Mouse (Mus musculus): ENCODE results near the gene Ahrr. TPM values are rescaled to one million over a fixed set of nuclear protein-coding genes. Genes with fewer than 3 reads are reported as not detected.

Gene Ahrr
- polyA plus RNA-seq, 1 experiment from 2014 or later, result 0.96 TPM

- Histone ChIP-seq H3K4me2 (ENCODE audit: low read depth, severe bottlenecking) (peak overlapping the region; percentile 72), H3K4me1 (ENCODE audit: control insufficient read depth, insufficient read depth, low read length) (no peaks in the 10 kb centered on the region), H3K9me3 (ENCODE audit: control insufficient read depth, low read length) (no peaks in the 10 kb centered on the region), H3K36me3 (ENCODE audit: control insufficient read depth, insufficient read depth, low read length) (no peaks in the 10 kb centered on the region), H3K9ac (ENCODE audit: low read length) (peak overlapping the region; percentile 56), H3K27me3 (ENCODE audit: control insufficient read depth, insufficient read depth, low read length) (no peaks in the 10 kb centered on the region), H3K27ac (replicated peaks; ENCODE audit: low read depth, low read length) (no peak overlapping the region), H3K4me3 (ENCODE audit: low read depth, low read length) (peak overlapping the region; percentile 43)
- ATAC-seq (ENCODE audit: insufficient number of reproducible peaks, low FRiP score, low TSS enrichment, low read depth) (no peak), DNase-seq (ENCODE audit: low spot score) (no peak)
- 15% methylated on average over 9 of the region's 9 CpGs for WGBS
Observed at GRCm38 (mm10) chr13:74167057-74167413, 125.1 kb downstream of the Ahrr start.

GRCm38 (mm10) chr13:74166348-74167056, 125.6 kb downstream of the Ahrr start:
- Histone ChIP-seq H3K36me3 (ENCODE audit: control insufficient read depth, insufficient read depth, low read length) (no peaks in the 10 kb centered on the region), H3K27ac (replicated peaks; ENCODE audit: low read depth, low read length) (no peak overlapping the region), H3K4me3 (ENCODE audit: low read depth, low read length) (peak overlapping the region; percentile 43), H3K4me2 (ENCODE audit: low read depth, severe bottlenecking) (peak overlapping the region; percentile 72), H3K4me1 (ENCODE audit: control insufficient read depth, insufficient read depth, low read length) (no peaks in the 10 kb centered on the region), H3K27me3 (ENCODE audit: control insufficient read depth, insufficient read depth, low read length) (no peaks in the 10 kb centered on the region), H3K9ac (ENCODE audit: low read length) (peak overlapping the region; percentile 56), H3K9me3 (ENCODE audit: control insufficient read depth, low read length) (no peaks in the 10 kb centered on the region)
- 11% methylated on average over 18 of the region's 19 CpGs for WGBS
- 0 out of 2 replicates have a peak, but pooled peaks have one; percentile 34 for ATAC-seq (ENCODE audit: insufficient number of reproducible peaks, low FRiP score, low TSS enrichment, low read depth)
- peak; percentile 56 for DNase-seq (ENCODE audit: low spot score)

Other genes with a start within 250 kb of the Ahrr start
- gene Cep72, start 230.0 kb downstream of the Ahrr start, polyA plus RNA-seq (2014; fragmentation: Nextera tagmentation; extraction: Ambion mirVana), result 23.4 and 24.4 TPM in 2 replicates
- gene Slc9a3, start 170.9 kb downstream of the Ahrr start, polyA plus RNA-seq (2014; fragmentation: Nextera tagmentation; extraction: Ambion mirVana), result 0.04 TPM in 1 of 2 replicates, not detected in the other
- 80.7 and 85.2 TPM in 2 replicates for gene Exoc3, start 83.6 kb downstream of the Ahrr start, polyA plus RNA-seq (2014; fragmentation: Nextera tagmentation; extraction: Ambion mirVana)
- 130 and 137 TPM in 2 replicates for gene Pdcd6, start 25.2 kb upstream of the Ahrr start, polyA plus RNA-seq (2014; fragmentation: Nextera tagmentation; extraction: Ambion mirVana)
- 214 and 235 TPM in 2 replicates for gene Sdha, start 57.9 kb upstream of the Ahrr start, polyA plus RNA-seq (2014; fragmentation: Nextera tagmentation; extraction: Ambion mirVana)
- gene Ccdc127, start 58.0 kb upstream of the Ahrr start, polyA plus RNA-seq (2014; fragmentation: Nextera tagmentation; extraction: Ambion mirVana), result 57.4 and 61.0 TPM in 2 replicates
- not detected in 2 replicates for gene Lrrc14b, start 71.7 kb upstream of the Ahrr start, polyA plus RNA-seq (2014; fragmentation: Nextera tagmentation; extraction: Ambion mirVana)
- gene Zfp72, start 98.5 kb upstream of the Ahrr start, polyA plus RNA-seq (2014; fragmentation: Nextera tagmentation; extraction: Ambion mirVana), result 5.3 and 5.7 TPM in 2 replicates
- gene Ftl1-ps1, start 107.4 kb upstream of the Ahrr start, polyA plus RNA-seq (2014; fragmentation: Nextera tagmentation; extraction: Ambion mirVana), result 55.2 and 55.9 TPM in 2 replicates
- 23.4 and 28.5 TPM in 2 replicates for gene Zfp825, start 201.7 kb upstream of the Ahrr start, polyA plus RNA-seq (2014; fragmentation: Nextera tagmentation; extraction: Ambion mirVana)